Mouse (Mus musculus): ENCODE results near the gene Pomt1. TPM values are rescaled to one million over a fixed set of nuclear protein-coding genes. Genes with fewer than 3 reads are reported as not detected.

Gene Pomt1
- polyA plus RNA-seq (2017; shearing (Covaris generic)): 13.3 TPM

DNA sequence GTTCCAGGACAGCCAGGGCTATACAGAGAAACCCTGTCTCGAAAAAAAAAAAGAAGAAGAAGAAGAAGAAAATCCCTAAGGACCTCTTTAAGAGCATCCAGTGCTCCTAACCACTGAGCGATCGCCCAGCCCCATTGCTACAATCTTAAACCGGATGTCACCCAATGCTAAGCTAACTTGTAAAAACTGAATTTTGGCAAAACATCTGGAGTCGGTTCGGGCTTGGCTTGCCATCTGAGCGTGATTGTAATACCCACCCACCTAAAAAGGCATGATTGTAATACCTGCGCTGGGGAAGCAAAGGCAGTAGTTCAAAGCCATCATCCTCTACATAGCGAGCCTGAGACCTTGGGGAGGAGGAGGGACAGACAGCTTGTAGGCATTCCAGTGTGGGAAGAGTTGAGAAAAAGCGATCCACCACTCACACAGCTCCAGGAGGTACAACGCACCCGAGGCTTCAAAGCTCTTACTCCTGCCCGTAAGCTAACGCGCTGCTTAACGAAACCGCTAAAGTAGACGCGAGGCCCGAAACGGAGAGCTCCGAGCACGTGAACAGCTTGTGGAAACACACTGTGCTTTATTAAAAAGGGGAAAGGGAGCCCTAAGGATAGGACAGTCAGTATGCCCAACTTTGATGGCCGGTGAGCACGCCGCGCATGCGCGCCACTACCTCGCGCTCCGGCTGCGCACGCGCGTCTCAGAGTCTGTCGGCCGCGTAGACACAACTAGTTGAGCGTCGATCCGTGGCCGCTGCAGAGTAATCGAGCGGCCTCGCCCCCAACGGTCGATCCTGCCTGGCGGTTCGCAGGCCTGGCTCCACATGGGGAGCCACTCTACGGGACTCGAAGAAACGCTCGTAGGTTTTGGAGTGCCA, at the start of gene Pomt1:
Gene Pomt1 (plus strand): TSS at position 705 of the 874 bp plus-strand sequence.

DNA sequence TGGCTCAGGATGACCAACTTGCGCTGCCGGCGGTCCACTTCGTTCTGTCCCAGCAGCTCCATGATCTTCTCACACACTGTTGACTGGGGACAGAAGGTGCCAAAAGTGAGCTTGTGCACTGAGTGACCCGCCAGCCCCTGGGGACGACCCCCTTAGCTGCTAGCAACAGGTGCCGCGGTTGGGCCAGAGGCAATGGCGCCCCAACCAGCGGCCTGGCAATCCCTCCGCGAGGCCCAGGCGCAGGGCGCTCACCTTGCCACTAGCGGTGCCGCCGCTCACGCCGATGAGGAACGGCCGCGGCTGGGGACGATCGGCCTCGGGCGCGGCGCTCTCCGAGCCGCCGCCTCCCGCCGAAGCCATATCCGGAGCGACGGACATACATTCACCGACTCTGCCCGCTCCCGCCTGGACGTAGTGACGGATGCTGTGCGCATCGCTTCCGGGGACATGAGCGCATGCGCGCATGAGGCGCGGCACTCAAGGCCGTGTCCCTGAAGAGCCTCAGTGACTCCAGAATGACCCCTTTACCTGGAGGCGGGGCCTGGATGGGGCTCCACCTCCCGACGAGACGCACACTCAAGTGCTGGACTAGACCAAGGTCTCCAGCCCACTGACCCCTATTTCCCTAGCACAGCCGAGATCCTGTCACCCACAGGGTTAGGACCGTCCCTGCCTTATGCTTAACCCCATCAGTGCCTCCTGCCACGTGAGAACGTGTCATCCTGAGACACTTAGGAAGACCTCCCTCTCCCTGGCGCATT, 23.4 kb downstream of the Pomt1 start, which contains the start of gene Uck1:
Gene Uck1 (minus strand): TSS at position 503 of the 761 bp plus-strand sequence.

GRCm38 (mm10) chr2:32287334-32287840, 51.0 kb downstream of the Pomt1 start, which contains the start of gene Golga2:
Gene Golga2 (plus strand): TSS chr2:32287384.

DNA sequence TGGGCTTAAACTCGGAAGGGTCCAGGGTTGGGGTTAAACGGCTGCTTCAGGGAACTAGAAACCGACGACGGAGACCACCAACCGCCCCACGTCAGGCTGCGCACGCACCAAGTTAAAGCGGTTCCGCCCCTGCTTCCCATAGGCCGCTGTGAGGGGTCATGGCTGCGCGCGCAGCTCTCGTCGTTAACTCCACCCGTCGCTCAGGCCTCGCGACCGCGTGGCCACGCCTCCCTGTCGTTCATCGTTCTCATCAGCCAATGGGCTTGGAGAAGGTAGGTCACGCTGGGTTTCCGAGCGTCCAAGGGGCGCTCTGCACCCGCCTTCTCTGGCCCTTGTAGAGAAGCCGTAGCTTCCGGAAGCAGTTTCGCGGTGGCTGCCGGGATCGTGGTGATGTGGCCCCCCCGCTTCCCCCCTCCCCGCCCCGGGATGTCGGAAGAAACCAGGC, 51.6 kb downstream of the Pomt1 start, which contains the start of gene Swi5:
Gene Swi5 (minus strand): TSS at position 153 of the 445 bp plus-strand sequence.

Other genes with a start within 250 kb of the Pomt1 start
- gene Fam78a, start 151.7 kb upstream of the Pomt1 start, polyA plus RNA-seq (2017; shearing (Covaris generic)): 25.5 TPM
- gene Plpp7, start 141.1 kb upstream of the Pomt1 start, polyA plus RNA-seq (2017; shearing (Covaris generic)): not detected
- gene Prrc2b, start 85.5 kb upstream of the Pomt1 start, polyA plus RNA-seq (2017; shearing (Covaris generic)): 11.7 TPM
- gene Uck1, start 23.6 kb downstream of the Pomt1 start, polyA plus RNA-seq (2017; shearing (Covaris generic)): 107 TPM
- gene Golga2, start 50.8 kb downstream of the Pomt1 start, polyA plus RNA-seq (2017; shearing (Covaris generic)): 50.0 TPM
- 264 TPM for gene Swi5, start 51.5 kb downstream of the Pomt1 start, polyA plus RNA-seq (2017; shearing (Covaris generic))
- gene Ciz1, start 115.7 kb downstream of the Pomt1 start, polyA plus RNA-seq (2017; shearing (Covaris generic)): 161 TPM
- not detected for gene Dnm1, start 116.7 kb downstream of the Pomt1 start, polyA plus RNA-seq (2017; shearing (Covaris generic))
- gene 1110008P14Rik, start 145.3 kb downstream of the Pomt1 start, polyA plus RNA-seq (2017; shearing (Covaris generic)): 79.7 TPM
- gene Lcn2, start 151.7 kb downstream of the Pomt1 start, polyA plus RNA-seq (2017; shearing (Covaris generic)): not detected
- gene Ptges2, start 159.3 kb downstream of the Pomt1 start, polyA plus RNA-seq (2017; shearing (Covaris generic)): 1.9 TPM
- gene Naif1, start 213.9 kb downstream of the Pomt1 start, polyA plus RNA-seq (2017; shearing (Covaris generic)): 9.0 TPM
- 6.5 TPM for gene Slc25a25, start 214.9 kb downstream of the Pomt1 start, polyA plus RNA-seq (2017; shearing (Covaris generic))

All from inflammation-experienced regulatory T-cells, adult 16 weeks (primary cell).